Mouse (Mus musculus) hindbrain, embryonic 16.5 days (tissue): ENCODE measurements at regions not wholly inside any gene's neighbourhood (a gene's known extent, or its start where the extent isn't known, plus 50 kb on each side); places are given as distances from the start of the nearest gene placed in this dataset.
"Not testable (repeated sequence)": the region's sequence is repeated elsewhere in the genome, so short reads cannot be mapped to it uniquely, and the experiment has no call there.

Source experiments
- ATAC-seq: fragments of 200-750 bp; cut with Nextera tagmentation; 2 replicates; pipeline ENCODE4 v1.8.0; 2017; ENCODE audit warnings: moderate TSS enrichment, moderate library complexity
- H3K27ac ChIP-seq: fragments of 300-500 bp; sonication (generic); 2 replicates; pipeline ENCODE4 v1.5.1; 2014; ENCODE audit warnings: low read depth, mild to moderate bottlenecking, control low read depth, low read length, moderate library complexity
- H3K27me3 ChIP-seq: fragments of 300-500 bp; sonication (generic); replicated peaks from 2 replicates; pipeline ENCODE4 v1.6.1; 2014; ENCODE audit warnings: low read length; ENCODE audit not compliant: control insufficient read depth, insufficient read depth
- H3K36me3 ChIP-seq: fragments of 300-500 bp; sonication (generic); 2 replicates; pipeline ENCODE4 v1.6.1; 2014; ENCODE audit warnings: mild to moderate bottlenecking, low read length, moderate library complexity, mixed read lengths; ENCODE audit not compliant: control insufficient read depth, insufficient read depth
- H3K4me1 ChIP-seq: fragments of 300-500 bp; sonication (generic); 2 replicates; pipeline ENCODE4 v1.6.1; 2014; ENCODE audit warnings: low read depth, low read length; ENCODE audit not compliant: control insufficient read depth, insufficient read depth
- H3K4me2 ChIP-seq: fragments of 300-500 bp; sonication (generic); 2 replicates; pipeline ENCODE4 v1.6.1; 2014; ENCODE audit warnings: mild to moderate bottlenecking, low read length, control low read depth, moderate library complexity
- H3K4me3 ChIP-seq: fragments of 300-500 bp; sonication (generic); 2 replicates; pipeline ENCODE4 v1.5.1; 2014; ENCODE audit warnings: mild to moderate bottlenecking, low read length, control low read depth, moderate library complexity
- H3K9ac ChIP-seq: fragments of 300-500 bp; sonication (generic); 2 replicates; pipeline ENCODE4 v1.6.1; 2014; ENCODE audit warnings: low read depth, mild to moderate bottlenecking, control low read depth, low read length, moderate library complexity
- H3K9me3 ChIP-seq: fragments of 300-500 bp; sonication (generic); 2 replicates; pipeline ENCODE4 v1.6.1; 2014; ENCODE audit warnings: mild to moderate bottlenecking, low read length, moderate library complexity; ENCODE audit not compliant: control insufficient read depth
- WGBS: fragments of 180-500 bp; shearing (Covaris S2); extraction: QIAGEN DNeasy Blood & Tissue Kit; methylation state at CpG from one replicate; pipeline ENCODE4 v1.1.7; 2014; 5-methylcytosine and 5-hydroxymethylcytosine counted together

- no peaks in the 10 kb centered on the region for H3K4me1 ChIP-seq
- WGBS: 70% methylated on average over 3 of the region's 3 CpGs
- no peaks in the 10 kb centered on the region for H3K9me3 ChIP-seq
Observed at GRCm38 (mm10) chr2:100918122-100918521, 706.4 kb upstream of the Rag2 start.

GRCm38 (mm10) chr2:100919537-100920212 is 704.8 kb upstream of the Rag2 start:
- Histone ChIP-seq H3K9me3 (no peaks in the 10 kb centered on the region), H3K4me1 (no peaks in the 10 kb centered on the region), H3K27me3 (no peaks in the 10 kb centered on the region), H3K9ac (no peak overlapping the region), H3K4me3 (no peak overlapping the region), H3K36me3 (no peaks in the 10 kb centered on the region), H3K4me2 (no peak overlapping the region), H3K27ac (no peak overlapping the region)
- ATAC-seq: no peak
- 87% methylated on average over 1 of the region's 1 CpGs for WGBS

More at GRCm38 (mm10) chr2:100918122-100918521, 706.4 kb upstream of the Rag2 start:
- ATAC-seq: 0 out of 2 replicates have a peak, but pooled peaks have one; percentile 27
- H3K4me3 ChIP-seq: no peak overlapping the region
- H3K36me3 ChIP-seq: no peaks in the 10 kb centered on the region
- no peak overlapping the region for H3K27ac ChIP-seq
- no peak overlapping the region for H3K4me2 ChIP-seq
- H3K27me3 ChIP-seq: no peaks in the 10 kb centered on the region
- no peak overlapping the region for H3K9ac ChIP-seq

- H3K4me1 ChIP-seq, ATAC-seq: not testable (repeated sequence)
- WGBS: 48% methylated on average over 3 of the region's 3 CpGs
Observed at GRCm38 (mm10) chr2:100948632-100949031, 675.9 kb upstream of the Rag2 start.

GRCm38 (mm10) chr2:100959412-100959811 is 665.1 kb upstream of the Rag2 start:
- Histone ChIP-seq H3K9me3 (no peaks in the 10 kb centered on the region), H3K36me3 (no peaks in the 10 kb centered on the region), H3K4me3 (no peak overlapping the region), H3K9ac (no peak overlapping the region), H3K27me3 (no peaks in the 10 kb centered on the region), H3K27ac (no peak overlapping the region), H3K4me1 (no peaks in the 10 kb centered on the region), H3K4me2 (no peak overlapping the region)
- ATAC-seq: no peak
- 95% methylated on average over 1 of the region's 1 CpGs for WGBS

More at GRCm38 (mm10) chr2:100948632-100949031, 675.9 kb upstream of the Rag2 start:
- H3K9me3 ChIP-seq, H3K36me3 ChIP-seq, H3K9ac ChIP-seq, H3K27ac ChIP-seq, H3K27me3 ChIP-seq, H3K4me2 ChIP-seq, H3K4me3 ChIP-seq: not testable (repeated sequence)

- 92% methylated on average over 2 of the region's 2 CpGs for WGBS
- Histone ChIP-seq H3K9me3 (no peaks in the 10 kb centered on the region), H3K27me3 (no peaks in the 10 kb centered on the region), H3K9ac (no peak overlapping the region), H3K4me2 (no peak overlapping the region), H3K27ac (no peak overlapping the region), H3K4me1 (no peaks in the 10 kb centered on the region), H3K36me3 (no peaks in the 10 kb centered on the region), H3K4me3 (no peak overlapping the region)
- no peak for ATAC-seq
Observed at GRCm38 (mm10) chr2:100964584-100964983, 659.9 kb upstream of the Rag2 start.

GRCm38 (mm10) chr2:100977202-100977601 is 647.3 kb upstream of the Rag2 start:
- Histone ChIP-seq H3K27ac (no peak overlapping the region), H3K4me2 (no peak overlapping the region), H3K36me3 (no peaks in the 10 kb centered on the region), H3K9ac (no peak overlapping the region), H3K4me1 (no peaks in the 10 kb centered on the region), H3K9me3 (no peaks in the 10 kb centered on the region), H3K4me3 (no peak overlapping the region), H3K27me3 (no peaks in the 10 kb centered on the region)
- ATAC-seq: no peak

GRCm38 (mm10) chr2:100982362-100982761 is 642.2 kb upstream of the Rag2 start:
- no peak overlapping the region for H3K27ac ChIP-seq
- H3K4me2 ChIP-seq: no peak overlapping the region
- no peak overlapping the region for H3K4me3 ChIP-seq
- no peak for ATAC-seq
- 72% methylated on average over 1 of the region's 1 CpGs for WGBS
- no peaks in the 10 kb centered on the region for H3K27me3 ChIP-seq
- no peak overlapping the region for H3K9ac ChIP-seq
- H3K4me1 ChIP-seq: no peaks in the 10 kb centered on the region
- no peaks in the 10 kb centered on the region for H3K9me3 ChIP-seq
- H3K36me3 ChIP-seq: no peaks in the 10 kb centered on the region

GRCm38 (mm10) chr2:101015353-101015752 is 609.2 kb upstream of the Rag2 start:
- H3K4me3 ChIP-seq: no peak overlapping the region
- H3K27ac ChIP-seq: no peak overlapping the region
- no peak overlapping the region for H3K9ac ChIP-seq
- H3K4me2 ChIP-seq: no peak overlapping the region
- ATAC-seq: no peak
- no peaks in the 10 kb centered on the region for H3K9me3 ChIP-seq
- no peaks in the 10 kb centered on the region for H3K4me1 ChIP-seq
- 86% methylated on average over 3 of the region's 3 CpGs for WGBS
- no peaks in the 10 kb centered on the region for H3K36me3 ChIP-seq
- H3K27me3 ChIP-seq: no peaks in the 10 kb centered on the region

GRCm38 (mm10) chr2:101019384-101019783 is 605.1 kb upstream of the Rag2 start:
- Histone ChIP-seq H3K36me3 (no peaks in the 10 kb centered on the region), H3K9me3 (no peaks in the 10 kb centered on the region)
- ATAC-seq: no peak

More at GRCm38 (mm10) chr2:101019384-101019783, 605.1 kb upstream of the Rag2 start:
- H3K4me1 ChIP-seq: no peaks in the 10 kb centered on the region
- H3K27ac ChIP-seq: no peak overlapping the region
- no peak overlapping the region for H3K9ac ChIP-seq
- H3K4me2 ChIP-seq: no peak overlapping the region
- H3K27me3 ChIP-seq: no peaks in the 10 kb centered on the region
- WGBS: 91% methylated on average over 2 of the region's 2 CpGs
- H3K4me3 ChIP-seq: no peak overlapping the region
